Mouse (Mus musculus) limb, embryonic 11.5 days (tissue): ENCODE data around the gene Ruvbl2. TPM values are rescaled to one million over a fixed set of nuclear protein-coding genes. Genes with fewer than 3 reads are reported as not detected.
"Not testable (repeated sequence)": the region's sequence is repeated elsewhere in the genome, so short reads cannot be mapped to it uniquely, and the experiment has no call there.

Experiments used
- ATAC-seq: fragments of 200-750 bp; cut with Nextera tagmentation; 2 replicates; pipeline ENCODE4 v1.8.0; 2017; ENCODE audit warnings: low read depth; ENCODE audit not compliant: insufficient number of reproducible peaks, low FRiP score, low TSS enrichment
- DNase-seq: peaks from one replicate; pipeline ENCODE4 v3.0.0-alpha.2; 2015; ENCODE audit warnings: low spot score
- H3K27ac ChIP-seq: fragments of 300-500 bp; sonication (generic); replicated peaks from 2 replicates; pipeline ENCODE4 v1.5.1; 2014; ENCODE audit warnings: low read depth, mild to moderate bottlenecking, low read length
- H3K27me3 ChIP-seq: fragments of 300-500 bp; sonication (generic); 2 replicates; pipeline ENCODE4 v1.6.1; 2014; ENCODE audit warnings: mild to moderate bottlenecking, low read length, mixed read lengths; ENCODE audit not compliant: control insufficient read depth, insufficient read depth
- H3K36me3 ChIP-seq: fragments of 300-500 bp; sonication (generic); 2 replicates; pipeline ENCODE4 v1.6.1; 2014; ENCODE audit warnings: mild to moderate bottlenecking, low read length, moderate library complexity, mixed read lengths; ENCODE audit not compliant: control insufficient read depth, insufficient read depth
- H3K4me1 ChIP-seq: fragments of 300-500 bp; sonication (generic); 2 replicates; pipeline ENCODE4 v1.6.1; 2014; ENCODE audit warnings: low read length, mixed read lengths; ENCODE audit not compliant: control insufficient read depth, insufficient read depth
- H3K4me2 ChIP-seq: fragments of 300-500 bp; sonication (generic); 2 replicates; pipeline ENCODE4 v1.6.1; 2014; ENCODE audit warnings: low read depth, mild to moderate bottlenecking, moderate library complexity; ENCODE audit not compliant: severe bottlenecking
- H3K4me3 ChIP-seq: fragments of 300-500 bp; sonication (generic); 2 replicates; pipeline ENCODE4 v1.5.1; 2014; ENCODE audit warnings: low read depth, low read length
- H3K9ac ChIP-seq: fragments of 300-500 bp; sonication (generic); 2 replicates; pipeline ENCODE4 v1.6.1; 2014; ENCODE audit warnings: mild to moderate bottlenecking, low read length
- H3K9me3 ChIP-seq: fragments of 300-500 bp; sonication (generic); 2 replicates; pipeline ENCODE4 v1.6.1; 2016; ENCODE audit warnings: low read length; ENCODE audit not compliant: control insufficient read depth
- WGBS: fragments of 180-500 bp; shearing (Covaris S2); extraction: QIAGEN DNeasy Blood & Tissue Kit; methylation state at CpG from one replicate; pipeline ENCODE4 v1.1.7; 2014; 5-methylcytosine and 5-hydroxymethylcytosine counted together
- polyA plus RNA-seq: library from polyadenylated mRNA; unstranded; fragments of >200 nt; fragmentation: Nextera tagmentation; extraction: Ambion mirVana; gene quantifications from 2 replicates; pipeline ENCODE4 v1.2.1, GENCODE M21; 2014

The Ruvbl2 gene
- polyA plus RNA-seq, 1 experiment from 2014 or later, result 187 TPM

DNA sequence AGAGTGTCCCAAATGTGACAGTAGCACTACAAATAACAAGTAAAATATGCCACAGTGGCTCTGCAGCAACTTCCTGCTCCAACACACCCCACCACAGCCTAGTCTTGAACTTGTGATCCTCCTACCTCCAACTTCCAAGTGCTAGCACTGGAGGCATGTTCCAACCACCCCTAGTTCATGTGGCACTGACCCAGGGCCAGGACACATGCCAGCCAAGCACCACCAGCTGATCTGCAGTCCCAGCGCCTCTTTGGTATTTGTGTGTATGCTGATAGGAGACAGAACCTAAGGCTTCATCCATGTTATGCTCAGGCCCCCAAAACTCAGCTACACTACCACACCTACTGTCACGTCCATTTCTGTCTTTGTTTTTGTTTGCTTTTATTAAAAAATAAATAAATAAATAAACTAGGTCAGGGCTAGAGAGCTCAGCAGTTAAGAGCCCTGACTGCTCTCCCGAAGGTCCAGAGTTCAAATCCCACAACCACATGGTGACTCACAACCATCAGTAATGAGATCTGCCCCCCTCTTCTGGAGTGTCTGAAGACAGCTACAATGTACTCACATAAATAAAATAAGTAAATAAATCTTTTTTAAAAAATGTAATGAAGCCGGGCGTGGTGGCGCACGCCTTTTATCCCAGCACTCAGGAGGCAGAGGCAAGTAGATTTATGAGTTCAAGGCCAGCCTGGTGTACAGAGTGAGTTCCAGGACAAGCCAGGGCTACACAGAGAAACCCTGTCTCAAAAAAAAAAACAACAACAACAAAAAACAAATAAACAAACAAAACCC, 26.3 kb upstream of the Ruvbl2 start:
- H3K4me1 ChIP-seq, result peaks cover 17% of the 10 kb centered on the region
- H3K36me3 ChIP-seq, result peaks cover 10% of the 10 kb centered on the region
- H3K27me3 ChIP-seq, result no peaks in the 10 kb centered on the region
- ATAC-seq (no peak), DNase-seq (no peak)
- no peaks in the 10 kb centered on the region for H3K9me3 ChIP-seq
- H3K4me3 ChIP-seq, result no peak overlapping the region
- H3K4me2 ChIP-seq, result no peak overlapping the region
- H3K9ac ChIP-seq, result no peak overlapping the region
- WGBS, result 93% methylated on average over 7 of the region's 7 CpGs
- no peak overlapping the region for H3K27ac ChIP-seq

DNA sequence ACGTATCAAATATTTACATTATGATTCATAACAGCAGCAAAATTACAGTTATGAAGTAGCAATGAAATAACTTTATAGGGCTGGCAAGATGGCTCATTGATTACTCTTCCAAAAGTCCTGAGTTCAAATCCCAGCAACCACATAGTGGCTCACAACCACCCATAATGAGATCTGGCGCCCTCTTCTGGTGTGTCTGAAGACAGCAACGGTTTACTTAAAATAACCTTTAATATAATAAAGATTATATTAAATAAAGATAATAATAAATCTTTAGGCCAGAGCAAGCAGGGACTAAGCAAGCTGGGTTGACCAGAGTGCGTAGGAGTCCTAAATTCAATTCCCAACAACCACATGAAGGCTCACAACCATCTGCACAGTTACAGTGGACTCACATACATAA, 25.0 kb upstream of the Ruvbl2 start:
- DNase-seq, ATAC-seq, H3K9me3 ChIP-seq, H3K4me3 ChIP-seq, H3K27ac ChIP-seq, H3K4me2 ChIP-seq, H3K27me3 ChIP-seq, H3K9ac ChIP-seq: not testable (repeated sequence)
- 86% methylated on average over 4 of the region's 4 CpGs for WGBS
- peaks cover 10% of the 10 kb centered on the region for H3K36me3 ChIP-seq
- H3K4me1 ChIP-seq, result peaks cover 22% of the 10 kb centered on the region

DNA sequence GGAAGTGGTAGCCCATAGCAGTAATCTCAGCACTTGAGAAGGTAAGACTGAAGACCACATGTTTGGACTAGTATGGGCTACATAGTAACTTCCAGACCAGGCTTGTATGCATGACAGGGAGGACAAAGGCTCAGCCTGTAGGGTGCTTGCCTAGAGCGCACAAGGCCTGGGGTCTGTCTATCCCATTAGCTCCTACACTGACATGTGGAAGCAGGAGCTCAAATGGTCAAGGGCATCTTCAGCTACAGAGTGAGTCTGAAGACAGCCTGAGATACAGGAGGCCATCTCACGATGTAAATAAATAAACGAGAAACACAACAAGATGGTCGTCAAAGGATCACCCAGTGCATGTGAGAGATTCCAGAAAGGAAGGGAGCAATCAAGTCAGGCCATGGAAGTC, 24.4 kb upstream of the Ruvbl2 start:
- DNase-seq (no peak), ATAC-seq (no peak)
- peaks cover 16% of the 10 kb centered on the region for H3K36me3 ChIP-seq
- no peak overlapping the region for H3K4me2 ChIP-seq
- no peak overlapping the region for H3K27ac ChIP-seq
- H3K4me3 ChIP-seq, result no peak overlapping the region
- no peaks in the 10 kb centered on the region for H3K27me3 ChIP-seq
- peaks cover 28% of the 10 kb centered on the region for H3K4me1 ChIP-seq
- no peaks in the 10 kb centered on the region for H3K9me3 ChIP-seq
- 86% methylated on average over 4 of the region's 4 CpGs for WGBS
- H3K9ac ChIP-seq, result no peak overlapping the region

DNA sequence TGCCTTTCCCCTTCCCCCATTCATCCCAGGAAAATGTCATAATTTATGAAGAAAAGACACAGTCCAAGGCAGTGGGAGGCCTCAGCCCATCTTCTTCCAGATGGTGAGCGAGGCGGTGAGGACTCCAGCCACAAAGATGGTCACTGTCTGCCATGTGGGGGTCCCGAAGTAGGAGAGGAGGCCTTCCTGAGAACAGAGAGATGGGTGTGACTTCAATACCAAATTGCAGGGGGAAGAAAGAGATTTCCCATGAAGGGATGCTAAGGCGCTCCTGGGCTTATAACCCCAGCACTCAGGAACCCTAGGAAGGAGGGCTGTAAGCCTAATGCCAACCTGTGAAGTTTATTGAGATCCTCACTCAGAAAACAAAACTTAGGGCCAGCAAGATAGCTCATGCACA, 23.9 kb upstream of the Ruvbl2 start:
- no peak overlapping the region for H3K27ac ChIP-seq
- peaks cover 30% of the 10 kb centered on the region for H3K4me1 ChIP-seq
- H3K36me3 ChIP-seq, result peaks cover 21% of the 10 kb centered on the region

DNA sequence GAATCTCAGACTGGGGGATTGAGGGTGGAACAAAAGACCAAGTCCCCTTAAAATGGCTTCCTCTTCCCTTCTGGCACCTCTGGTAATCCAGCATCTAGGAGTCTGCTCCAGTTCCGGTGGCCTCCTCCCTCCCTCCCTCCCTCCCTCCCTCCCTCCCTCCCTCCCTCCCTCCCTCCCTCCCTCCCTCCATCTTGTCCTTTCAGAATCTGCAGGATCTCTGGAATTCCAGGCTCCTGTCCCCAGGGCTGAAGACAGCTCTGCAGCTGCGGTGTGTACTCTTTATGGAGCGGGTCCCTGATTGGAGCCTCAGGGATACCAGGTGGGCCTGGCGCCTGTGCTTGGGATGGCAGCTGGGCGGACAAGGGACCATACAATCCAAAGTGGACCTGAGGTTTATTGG, 23.4 kb upstream of the Ruvbl2 start:
- no peak overlapping the region; the same call in 1 of the 2 replicates for H3K9ac ChIP-seq
- whole genome bisulfite sequencing, result 47% methylated on average over 5 of the region's 5 CpGs
- no peaks in the 10 kb centered on the region for H3K9me3 ChIP-seq
- H3K4me3 ChIP-seq, result no peak overlapping the region
- H3K27ac ChIP-seq, result peak overlapping the region; percentile 70
- H3K4me1 ChIP-seq, result peaks cover 31% of the 10 kb centered on the region
- H3K4me2 ChIP-seq, result no peak overlapping the region
- no peak for DNase-seq
- H3K27me3 ChIP-seq, result no peaks in the 10 kb centered on the region
- H3K36me3 ChIP-seq, result peaks cover 22% of the 10 kb centered on the region
- ATAC-seq, result no peak

More for the DNA sequence above, 23.9 kb upstream of the Ruvbl2 start:
- ATAC-seq, result no peak
- Histone ChIP-seq H3K4me2 (no peak overlapping the region), H3K27me3 (no peaks in the 10 kb centered on the region), H3K9me3 (no peaks in the 10 kb centered on the region), H3K9ac (no peak overlapping the region; the same call in 1 of the 2 replicates), H3K4me3 (no peak overlapping the region)
- WGBS, result 88% methylated on average over 4 of the region's 4 CpGs
- no peak for DNase-seq

DNA sequence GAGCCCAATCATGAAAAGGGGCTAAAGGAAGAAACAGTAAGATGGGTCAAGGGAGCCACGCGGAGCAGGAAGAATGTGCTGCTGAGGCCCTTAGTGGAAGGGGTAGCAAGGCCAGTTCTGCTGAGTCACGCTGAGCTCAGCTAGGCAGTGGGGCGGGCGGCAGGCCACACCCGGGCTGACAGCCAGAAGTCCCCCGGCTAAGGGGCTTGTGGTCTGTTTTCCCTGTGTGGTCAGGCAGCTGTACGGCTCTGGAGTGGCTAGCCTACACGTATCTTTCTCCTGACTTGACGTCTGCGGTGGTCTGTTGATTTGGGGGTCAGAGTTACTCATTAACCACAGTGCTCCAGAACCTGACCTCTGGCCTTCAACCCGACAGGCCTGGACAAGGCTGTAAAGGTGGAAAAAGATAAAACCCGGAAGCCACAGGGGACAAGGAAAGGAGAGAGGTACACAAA, 23.0 kb upstream of the Ruvbl2 start:
- DNase-seq, result peak; percentile 60
- Histone ChIP-seq H3K4me3 (no peak overlapping the region), H3K9ac (no peak overlapping the region), H3K4me1 (peaks cover 27% of the 10 kb centered on the region), H3K36me3 (peaks cover 25% of the 10 kb centered on the region), H3K27ac (peak overlapping the region; percentile 70), H3K4me2 (no peak overlapping the region), H3K27me3 (no peaks in the 10 kb centered on the region), H3K9me3 (no peaks in the 10 kb centered on the region)
- ATAC-seq, result no peak
- 25% methylated on average over 13 of the region's 13 CpGs for WGBS

DNA sequence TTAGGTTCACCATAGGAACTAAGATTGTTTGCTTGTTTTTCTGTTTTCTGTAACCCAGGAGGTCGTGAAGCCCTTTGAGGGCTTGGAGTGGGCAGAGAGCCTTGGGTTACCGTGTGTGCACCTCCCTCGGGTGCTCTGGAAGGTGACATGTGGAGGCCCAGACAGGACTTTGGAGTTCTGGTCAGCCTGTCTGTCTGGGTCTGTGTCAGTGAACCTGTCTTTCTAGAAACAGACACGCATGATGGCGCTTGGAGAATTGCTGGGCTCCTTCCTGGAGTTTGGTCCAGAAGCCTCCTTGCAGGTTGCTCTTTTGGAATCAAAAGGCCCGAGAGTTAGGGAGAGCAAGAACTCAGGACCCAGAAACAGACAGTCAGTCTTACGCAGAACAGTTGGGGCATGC, 22.5 kb upstream of the Ruvbl2 start:
- no peak for ATAC-seq
- Histone ChIP-seq H3K27ac (no peak overlapping the region), H3K4me2 (peak overlapping the region; percentile 45), H3K9ac (peak overlapping the region; percentile 53), H3K9me3 (no peaks in the 10 kb centered on the region), H3K4me3 (peak overlapping the region; percentile 73), H3K36me3 (peaks cover 25% of the 10 kb centered on the region), H3K4me1 (peaks cover 23% of the 10 kb centered on the region), H3K27me3 (no peaks in the 10 kb centered on the region)
- 77% methylated on average over 7 of the region's 7 CpGs for WGBS
- DNase-seq, result no peak

DNA sequence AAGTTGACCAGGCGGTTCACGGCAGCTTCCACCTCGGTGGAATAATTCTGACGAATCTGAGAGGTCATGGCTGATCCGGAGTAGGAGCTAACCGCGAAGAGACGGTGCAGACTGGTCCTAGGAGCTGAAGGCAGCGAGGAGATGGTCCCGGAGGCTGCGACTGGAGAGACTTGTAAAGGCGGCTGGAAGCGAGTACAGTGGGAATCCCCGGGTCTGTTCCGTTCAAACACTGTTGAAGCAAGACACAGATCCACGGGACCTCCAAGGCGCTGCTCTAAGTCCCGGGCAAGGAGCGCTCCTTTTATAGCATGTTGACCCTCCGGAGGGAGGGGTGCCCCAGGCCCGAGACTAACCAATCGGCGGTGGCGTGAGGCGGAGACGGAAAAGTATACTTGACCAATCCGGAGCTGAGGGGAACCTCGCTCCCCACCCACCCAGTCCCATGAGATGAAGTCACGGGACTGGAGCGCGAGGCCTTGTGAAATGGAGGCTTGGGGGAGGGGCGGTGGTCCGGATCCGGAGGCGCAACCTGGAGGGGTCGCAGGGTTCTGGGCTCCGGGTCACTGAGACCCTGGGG, 21.8 kb upstream of the Ruvbl2 start, which contains the start of gene Ftl1:
Ftl1 (minus strand) TSS at position 321 of the 577 bp plus-strand sequence.
- Histone ChIP-seq H3K9ac (peak within 1 kb of the TSS; percentile 86), H3K27ac (peak within 1 kb of the TSS; percentile 90), H3K4me2 (peak within 1 kb of the TSS; percentile 67), H3K4me1 (peaks cover 23% of the 10 kb centered on the region), H3K4me3 (peak within 1 kb of the TSS; percentile 73), H3K36me3 (peaks cover 27% of the 10 kb centered on the region)
- DNase-seq (peak; percentile 97), ATAC-seq (peak; percentile 95)
- under 1% methylated on average over 25 of the region's 37 CpGs for WGBS
- not testable (repeated sequence) for H3K27me3 ChIP-seq, H3K9me3 ChIP-seq
